Mouse (Mus musculus) G1E-ER4 (cell line): Measurements from ENCODE around the gene Fbxl19. TPM values are rescaled to one million over a fixed set of nuclear protein-coding genes. Genes with fewer than 3 reads are reported as not detected.

Experiments used
- GATA1 ChIP-seq: IDR thresholded peaks from one replicate; pipeline ENCODE4 v1.8.0; 2012; ENCODE audit warnings: low read length, inconsistent platforms
- polyA plus RNA-seq: library from polyadenylated mRNA; stranded (reverse); fragments of >175 nt; gene quantifications from 2 replicates; pipeline ENCODE4 v1.2.3, GENCODE M21; 2012

The Fbxl19 gene
- polyA plus RNA-seq, 1 experiment = 91.2 TPM

- no peak for TF ChIP-seq GATA1
Observed at GRCm38 (mm10) chr7:127750131-127751127, 6.1 kb downstream of the Fbxl19 start.

GRCm38 (mm10) chr7:127751619-127752018 lies 7.3 kb downstream of the Fbxl19 start:
- no peak for TF ChIP-seq GATA1

GRCm38 (mm10) chr7:127752069-127752468 lies 7.7 kb downstream of the Fbxl19 start:
- no peak for TF ChIP-seq GATA1

GRCm38 (mm10) chr7:127753158-127753557 lies 8.8 kb downstream of the Fbxl19 start:
- no peak for TF ChIP-seq GATA1

- no peak for TF ChIP-seq GATA1
Observed at GRCm38 (mm10) chr7:127753741-127754140, 9.4 kb downstream of the Fbxl19 start.

GRCm38 (mm10) chr7:127759716-127760115 lies 15.4 kb downstream of the Fbxl19 start:
- TF ChIP-seq GATA1 = no peak

GRCm38 (mm10) chr7:127760478-127760877 lies 16.1 kb downstream of the Fbxl19 start:
- TF ChIP-seq GATA1 = no peak

GRCm38 (mm10) chr7:127761026-127761425 lies 16.7 kb downstream of the Fbxl19 start:
- TF ChIP-seq GATA1 = no peak

GRCm38 (mm10) chr7:127763642-127764041 lies 19.3 kb downstream of the Fbxl19 start:
- TF ChIP-seq GATA1 = no peak

- no peak for TF ChIP-seq GATA1
Observed at GRCm38 (mm10) chr7:127765756-127766155, 21.4 kb downstream of the Fbxl19 start.

- no peak for TF ChIP-seq GATA1
Observed at GRCm38 (mm10) chr7:127766851-127767609, 22.7 kb downstream of the Fbxl19 start.

- no peak for TF ChIP-seq GATA1
Observed at GRCm38 (mm10) chr7:127767671-127768345, 23.5 kb downstream of the Fbxl19 start.

- no peak for TF ChIP-seq GATA1
Observed at GRCm38 (mm10) chr7:127768346-127768996, 24.1 kb downstream of the Fbxl19 start.

GRCm38 (mm10) chr7:127768997-127769593 lies 24.8 kb downstream of the Fbxl19 start:
- no peak for TF ChIP-seq GATA1

GRCm38 (mm10) chr7:127769651-127770038 lies 25.3 kb downstream of the Fbxl19 start, which contains the start of gene Orai3:
TSS of gene Orai3 (plus strand) at chr7:127769815.
- TF ChIP-seq GATA1 = no peak
